Mouse (Mus musculus) naive thymus-derived CD4-positive, alpha-beta T cell, adult 5 months (primary cell): Measurements from ENCODE around the gene Slx. TPM values are rescaled to one million over a fixed set of nuclear protein-coding genes. Genes with fewer than 3 reads are reported as not detected.

Source experiments
- polyA plus RNA-seq: library from polyadenylated mRNA; unstranded; fragments of 100-300 nt; shearing (Covaris generic); gene quantifications from one replicate; pipeline ENCODE4 v1.2.1, GENCODE M21; 2017

Gene Slx
- polyA plus RNA-seq: not detected

DNA sequence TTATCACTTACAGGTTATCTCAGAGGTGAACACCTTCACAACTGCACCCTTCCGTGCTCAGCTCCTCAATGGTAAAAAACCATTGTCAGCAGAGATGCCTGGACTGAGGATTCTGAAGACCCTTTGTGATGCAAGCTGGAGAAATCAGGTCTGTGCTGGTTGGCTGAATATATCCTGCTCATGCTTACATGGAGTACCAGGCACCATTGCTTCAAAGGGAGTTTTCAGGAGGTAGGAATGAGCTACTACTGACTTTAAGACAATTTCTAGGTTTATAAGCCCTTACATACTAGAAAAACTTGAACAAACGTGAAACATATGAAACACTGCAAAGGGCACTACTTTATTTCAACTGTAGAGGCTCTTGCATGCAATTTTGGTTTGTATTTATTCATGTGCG is at the start of gene Slx:
Gene Slx (minus strand): TSS at position 101 of the 400 bp plus-strand sequence.

Other genes with a start within 250 kb of the Slx start
- gene Gm2030, start 235.5 kb downstream of the Slx start, polyA plus RNA-seq: not detected
- not detected for gene Gm14525, start 157.1 kb upstream of the Slx start, polyA plus RNA-seq